Comparison of ENCODE assay signal across 8 mouse cellular contexts in genomic region chr6:125096597-125097345, GRCm38 (mm10). TPM values are rescaled to one million over a fixed set of nuclear protein-coding genes. Genes with fewer than 3 reads are reported as not detected.
DNase-seq lines count a peak whose midpoint lies in the region; ATAC-seq and TF ChIP-seq lines count a peak whose summit lies in the region.

No protein-coding gene starts in this region.

- peak overlapping the region; percentile 90 for H3ac ChIP-seq in myocyte (ENCODE audit: control insufficient read depth, insufficient read length)

- peaks cover 41% of the 10 kb centered on the region for H3K36me3 ChIP-seq in intestine, embryonic 14.5 days (ENCODE audit: control insufficient read depth, insufficient read depth, low read length)
- H3K36me3 ChIP-seq in liver, embryonic 11.5 days (ENCODE audit: control insufficient read depth, insufficient read depth, low read length): peaks cover 16% of the 10 kb centered on the region
- peaks cover 17% of the 10 kb centered on the region for H3K36me3 ChIP-seq in myocyte (ENCODE audit: control insufficient read depth, insufficient read depth)
- H3K36me3 ChIP-seq in stomach, embryonic 16.5 days (ENCODE audit: control insufficient read depth, insufficient read depth, low read length): peaks cover 17% of the 10 kb centered on the region; the same call in 1 of the 2 replicates

- H3K4me1 ChIP-seq in intestine, embryonic 14.5 days (replicated peaks; ENCODE audit: control insufficient read depth, insufficient read depth, low read length): peaks cover 27% of the 10 kb centered on the region
- peaks cover 31% of the 10 kb centered on the region for H3K4me1 ChIP-seq in liver, embryonic 11.5 days (replicated peaks; ENCODE audit: control insufficient read depth, insufficient read depth, low read length)
- peaks cover 34% of the 10 kb centered on the region for H3K4me1 ChIP-seq in stomach, embryonic 16.5 days (ENCODE audit: control insufficient read depth, insufficient read depth, low read length)

- H3K9ac ChIP-seq in intestine, embryonic 14.5 days (ENCODE audit: low read length): peak overlapping the region; percentile 77
- H3K9ac ChIP-seq in liver, embryonic 11.5 days (ENCODE audit: low read depth, low read length): peak overlapping the region; percentile 94
- peak overlapping the region; percentile 95 for H3K9ac ChIP-seq in stomach, embryonic 16.5 days (ENCODE audit: low read length)

- H3K79me2 ChIP-seq in myocyte (ENCODE audit: control insufficient read depth, insufficient read depth): peaks cover 50% of the 10 kb centered on the region

- under 1% methylated on average over 43 of the region's 44 CpGs for whole genome bisulfite sequencing in intestine, embryonic 14.5 days
- WGBS in liver, embryonic 11.5 days: under 1% methylated on average over 43 of the region's 44 CpGs
- under 1% methylated on average over 43 of the region's 44 CpGs for WGBS in stomach, embryonic 16.5 days

- no peaks in the 10 kb centered on the region for H3K9me3 ChIP-seq in intestine, embryonic 14.5 days (ENCODE audit: control insufficient read depth, low read length)
- H3K9me3 ChIP-seq in liver, embryonic 11.5 days (ENCODE audit: control insufficient read depth, low read length): no peaks in the 10 kb centered on the region
- H3K9me3 ChIP-seq in stomach, embryonic 16.5 days (replicated peaks; ENCODE audit: control insufficient read depth, low read length): no peaks in the 10 kb centered on the region

- peak; percentile 59 for TF ChIP-seq POLR2A in myocyte (IDR thresholded peaks at IDR 0.05; ENCODE audit: insufficient read length, low read depth)

- H3K4me2 ChIP-seq in intestine, embryonic 14.5 days (ENCODE audit: low read length): peak overlapping the region; percentile 95
- H3K4me2 ChIP-seq in liver, embryonic 11.5 days: peak overlapping the region; percentile 80
- H3K4me2 ChIP-seq in myocyte (ENCODE audit: low read depth): peak overlapping the region; percentile 91
- H3K4me2 ChIP-seq in stomach, embryonic 16.5 days (ENCODE audit: low read depth, low read length): peak overlapping the region; percentile 96

- H3K4me3 ChIP-seq in intestine, embryonic 14.5 days (ENCODE audit: low read depth, low read length): peak overlapping the region; percentile 80
- H3K4me3 ChIP-seq in liver, embryonic 11.5 days (ENCODE audit: low read depth, low read length): peak overlapping the region; percentile 98
- peak overlapping the region; percentile 100 for H3K4me3 ChIP-seq in myocyte
- peak overlapping the region; percentile 96 for H3K4me3 ChIP-seq in stomach, embryonic 16.5 days (replicated peaks; ENCODE audit: low read length)

- H3K27me3 ChIP-seq in intestine, embryonic 14.5 days (replicated peaks; ENCODE audit: control insufficient read depth, insufficient read depth, low read length): no peaks in the 10 kb centered on the region
- H3K27me3 ChIP-seq in liver, embryonic 11.5 days (replicated peaks; ENCODE audit: control insufficient read depth, insufficient read depth, low read length): no peaks in the 10 kb centered on the region
- no peaks in the 10 kb centered on the region for H3K27me3 ChIP-seq in myocyte (ENCODE audit: control insufficient read depth, insufficient read depth, insufficient read length)
- H3K27me3 ChIP-seq in stomach, embryonic 16.5 days (ENCODE audit: control insufficient read depth, insufficient read depth, low read length): no peaks in the 10 kb centered on the region

- ATAC-seq in intestine, embryonic 14.5 days (replicated peaks; ENCODE audit: low FRiP score, low TSS enrichment, low read depth): peak; percentile 45
- peak; percentile 42 for ATAC-seq in liver, embryonic 11.5 days (replicated peaks; ENCODE audit: low FRiP score)
- ATAC-seq in stomach, embryonic 16.5 days (ENCODE audit: insufficient read depth, low FRiP score): peak; percentile 65

- H3K27ac ChIP-seq in intestine, embryonic 14.5 days (ENCODE audit: low read depth): peak overlapping the region; percentile 92
- H3K27ac ChIP-seq in liver, embryonic 11.5 days (ENCODE audit: low read depth, low read length): peak overlapping the region; percentile 98
- H3K27ac ChIP-seq in stomach, embryonic 16.5 days (ENCODE audit: low read length): peak overlapping the region; percentile 98

- DNase-seq in left cerebral cortex, adult 18-20 months (ENCODE audit: low spot score in 2 of 2): peak; percentile 37 to 44
- DNase-seq in left cerebral cortex, adult 11 months (ENCODE audit: low spot score): no peak
- DNase-seq in cerebellum, adult 9-11 months: peak; percentile 86
- DNase-seq in gastrocnemius, postnatal 36 days: peak; percentile 58 to 61
- peak; percentile 79 for DNase-seq in intestine, embryonic 14.5 days (ENCODE audit: low spot score)
- peak; percentile 66 for DNase-seq in liver, embryonic 11.5 days (ENCODE audit: low spot score)

- intact Hi-C loops in gastrocnemius, postnatal 36 days (cut with DNase I): no loop called here

TF ChIP-seq in myocyte, 11 proteins besides CTCF, POLR2A, EP300 and RAD21:
- no peak for TF ChIP-seq E2F4 (IDR thresholded peaks at IDR 0.05; ENCODE audit: insufficient read depth)
- no peak for TF ChIP-seq TCF3 (IDR thresholded peaks at IDR 0.05; ENCODE audit: insufficient read length, low read depth)
- peak in 2 of 3 experiments; percentile 23 to 71 for TF ChIP-seq MYOD1 (IDR thresholded peaks at IDR 0.05; ENCODE audit: control insufficient read depth in 1 of 3, insufficient read length in 2 of 3, low read depth in 2 of 3)
- no peak for TF ChIP-seq SRF (IDR thresholded peaks at IDR 0.05; ENCODE audit: control insufficient read depth, insufficient read length, low read depth)
- TF ChIP-seq REST (IDR thresholded peaks at IDR 0.05; ENCODE audit: insufficient read depth, insufficient read length): no peak
- peak in 2 of 3 experiments; percentile 54 to 79 for TF ChIP-seq MYOG (IDR thresholded peaks at IDR 0.05; ENCODE audit: control insufficient read depth in 1 of 3, insufficient read depth in 1 of 3, insufficient read length in 2 of 3, low read depth in 2 of 3)
- no peak for TF ChIP-seq USF1 (IDR thresholded peaks at IDR 0.05; ENCODE audit: low read depth)
- no peak for TF ChIP-seq TCF12 (IDR thresholded peaks at IDR 0.05; ENCODE audit: insufficient read depth, poor library complexity, severe bottlenecking)
- no peak for TF ChIP-seq MAX (IDR thresholded peaks at IDR 0.05; ENCODE audit: low read depth)

RNA-seq across cellular contexts. Expression of gene Chd4, which starts 1.0 kb away (rescaled TPM):
- 100 to 1,000 TPM; 147 to 150 TPM for total RNA-seq in left cerebral cortex, adult 18-20 months (2021)
- 10 to 100 TPM; 67.6 to 72.2 TPM for total RNA-seq in gastrocnemius, postnatal 36 days (2021)
- polyA plus RNA-seq in intestine, embryonic 14.5 days (2014; fragmentation: Nextera tagmentation; extraction: Ambion mirVana): 74.2 and 74.8 TPM in 2 replicates
- polyA plus RNA-seq in liver, embryonic 11.5 days (2014; fragmentation: Nextera tagmentation; extraction: Ambion mirVana): 62.5 and 71.6 TPM in 2 replicates
- polyA plus RNA-seq in myocyte (2012; fragmentation: generic; extraction: Trizol): 133 TPM
- 42.6 and 46.3 TPM in 2 replicates for polyA plus RNA-seq in stomach, embryonic 16.5 days (2015; fragmentation: Nextera tagmentation; extraction: Ambion mirVana)

RNA-seq across cellular contexts. Expression of gene Lpar5, which starts 29.1 kb away (rescaled TPM):
- total RNA-seq in left cerebral cortex, adult 18-20 months (2021): under 1 TPM; 0.58 to 0.68 TPM
- total RNA-seq in gastrocnemius, postnatal 36 days (2021): not detected
- 2.3 and 3.0 TPM in 2 replicates for polyA plus RNA-seq in intestine, embryonic 14.5 days (2014; fragmentation: Nextera tagmentation; extraction: Ambion mirVana)
- polyA plus RNA-seq in liver, embryonic 11.5 days (2014; fragmentation: Nextera tagmentation; extraction: Ambion mirVana): 2.6 and 3.2 TPM in 2 replicates
- not detected for polyA plus RNA-seq in myocyte (2012; fragmentation: generic; extraction: Trizol)
- 9.5 and 13.6 TPM in 2 replicates for polyA plus RNA-seq in stomach, embryonic 16.5 days (2015; fragmentation: Nextera tagmentation; extraction: Ambion mirVana)

RNA-seq across cellular contexts. Expression of gene Nop2, which starts 34.9 kb away (rescaled TPM):
- 10 to 100 TPM; 30.2 to 30.5 TPM for total RNA-seq in left cerebral cortex, adult 18-20 months (2021)
- total RNA-seq in gastrocnemius, postnatal 36 days (2021): 10 to 100 TPM; 14.6 to 19.0 TPM
- polyA plus RNA-seq in intestine, embryonic 14.5 days (2014; fragmentation: Nextera tagmentation; extraction: Ambion mirVana): 72.1 and 75.2 TPM in 2 replicates
- 114 and 125 TPM in 2 replicates for polyA plus RNA-seq in liver, embryonic 11.5 days (2014; fragmentation: Nextera tagmentation; extraction: Ambion mirVana)
- polyA plus RNA-seq in myocyte (2012; fragmentation: generic; extraction: Trizol): 55.4 TPM
- polyA plus RNA-seq in stomach, embryonic 16.5 days (2015; fragmentation: Nextera tagmentation; extraction: Ambion mirVana): 56.6 and 57.9 TPM in 2 replicates

RNA-seq across cellular contexts. Expression of gene Acrbp, which starts 47.3 kb away (rescaled TPM):
- 10 to 100 TPM; 11.2 to 14.5 TPM for total RNA-seq in left cerebral cortex, adult 18-20 months (2021)
- total RNA-seq in gastrocnemius, postnatal 36 days (2021): 1 to 10 TPM; 2.5 to 2.7 TPM
- polyA plus RNA-seq in intestine, embryonic 14.5 days (2014; fragmentation: Nextera tagmentation; extraction: Ambion mirVana): 11.4 and 13.4 TPM in 2 replicates
- 6.0 and 7.4 TPM in 2 replicates for polyA plus RNA-seq in liver, embryonic 11.5 days (2014; fragmentation: Nextera tagmentation; extraction: Ambion mirVana)
- polyA plus RNA-seq in myocyte (2012; fragmentation: generic; extraction: Trizol): 1.4 TPM
- polyA plus RNA-seq in stomach, embryonic 16.5 days (2015; fragmentation: Nextera tagmentation; extraction: Ambion mirVana): 10.6 and 12.9 TPM in 2 replicates

RNA-seq across cellular contexts. Expression of gene Iffo1, which starts 48.3 kb away (rescaled TPM):
- 10 to 100 TPM; 54.6 to 55.8 TPM for total RNA-seq in left cerebral cortex, adult 18-20 months (2021)
- 10 to 100 TPM; 11.6 to 12.3 TPM for total RNA-seq in gastrocnemius, postnatal 36 days (2021)
- polyA plus RNA-seq in intestine, embryonic 14.5 days (2014; fragmentation: Nextera tagmentation; extraction: Ambion mirVana): 6.7 and 7.6 TPM in 2 replicates
- polyA plus RNA-seq in liver, embryonic 11.5 days (2014; fragmentation: Nextera tagmentation; extraction: Ambion mirVana): 7.7 and 9.9 TPM in 2 replicates
- polyA plus RNA-seq in myocyte (2012; fragmentation: generic; extraction: Trizol): 244 TPM
- polyA plus RNA-seq in stomach, embryonic 16.5 days (2015; fragmentation: Nextera tagmentation; extraction: Ambion mirVana): 6.0 and 8.8 TPM in 2 replicates
